Mouse (Mus musculus): Measurements from ENCODE around the gene Dppa2. TPM values are rescaled to one million over a fixed set of nuclear protein-coding genes. Genes with fewer than 3 reads are reported as not detected.
"Not testable (repeated sequence)": the region's sequence is repeated elsewhere in the genome, so short reads cannot be mapped to it uniquely, and the experiment has no call there.

Gene Dppa2
- polyA plus RNA-seq, 1 experiment from 2014 or later, result not detected

DNA sequence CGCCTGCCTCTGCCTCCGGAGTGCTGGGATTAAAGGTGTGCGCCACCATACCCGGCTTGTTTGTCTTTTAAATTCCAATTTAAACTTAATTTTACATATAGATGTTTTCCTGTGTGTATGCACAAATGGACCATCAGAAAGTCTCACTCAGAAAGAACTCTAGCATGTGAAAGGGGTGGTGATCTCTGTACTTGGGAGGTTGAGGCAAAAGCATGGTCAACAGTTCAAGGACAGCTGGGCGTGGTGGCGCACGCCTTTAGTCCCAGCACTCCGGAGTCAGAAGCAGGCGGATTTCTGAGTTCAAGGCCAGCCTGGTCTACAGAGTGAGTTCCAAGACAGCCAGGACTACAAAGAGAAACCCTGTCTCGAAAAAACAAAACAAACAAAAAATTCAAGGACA is 5.2 kb downstream of the Dppa2 start:
- H3K27me3 ChIP-seq (ENCODE audit: low read depth, poor library complexity, severe bottlenecking); DNase-seq (ENCODE audit: low spot score); H3K4me3 ChIP-seq; H3K27ac ChIP-seq (replicated peaks); H3K36me3 ChIP-seq; H3K9me3 ChIP-seq (replicated peaks); H3K4me1 ChIP-seq: not testable (repeated sequence)
- WGBS, result 94% methylated on average over 10 of the region's 10 CpGs

DNA sequence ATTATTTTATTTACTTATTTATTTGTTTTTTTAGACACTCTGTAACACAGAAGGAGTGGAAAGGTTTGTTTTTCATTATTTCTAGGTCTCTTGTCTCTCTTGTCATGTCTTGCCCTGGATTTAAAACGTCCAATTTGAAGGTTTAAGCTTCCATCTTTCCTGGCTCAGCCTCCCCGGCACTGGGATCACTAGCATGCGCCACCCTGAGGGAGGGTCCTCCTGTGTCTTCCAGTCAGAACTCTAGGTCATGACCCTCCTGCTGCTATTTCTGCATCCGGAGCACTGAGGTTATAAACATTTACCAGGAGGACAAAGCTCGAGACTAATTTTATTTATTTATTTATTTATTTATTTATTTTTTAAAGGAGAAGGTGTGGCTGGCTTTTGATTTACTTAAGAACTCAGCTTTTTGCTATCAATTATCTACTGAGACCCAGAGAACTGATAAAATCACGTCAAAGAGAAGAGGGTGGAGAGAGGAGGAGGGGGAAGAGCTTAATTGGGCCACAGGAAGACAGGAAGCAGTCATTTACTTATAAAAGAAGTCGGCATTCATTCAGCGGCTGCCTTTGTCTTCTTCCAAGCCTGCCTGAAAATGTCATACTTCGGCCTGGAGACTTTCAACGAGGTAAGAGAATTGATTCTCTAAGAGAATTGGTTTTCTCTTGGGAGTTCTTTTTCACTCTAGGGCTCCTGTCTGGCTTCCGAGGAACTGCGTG is 6.4 kb downstream of the Dppa2 start:
- Histone ChIP-seq H3K4me1 (no peaks in the 10 kb centered on the region), H3K4me3 (no peak overlapping the region), H3K9me3 (replicated peaks) (0 out of 2 replicates have a peak, but pooled peaks cover 2% of the 10 kb centered on the region), H3K27me3 (ENCODE audit: low read depth, poor library complexity, severe bottlenecking) (no peaks in the 10 kb centered on the region), H3K27ac (replicated peaks) (no peak overlapping the region), H3K36me3 (no peaks in the 10 kb centered on the region)
- DNase-seq (ENCODE audit: low spot score), result no peak
- WGBS, result 86% methylated on average over 12 of the region's 12 CpGs

DNA sequence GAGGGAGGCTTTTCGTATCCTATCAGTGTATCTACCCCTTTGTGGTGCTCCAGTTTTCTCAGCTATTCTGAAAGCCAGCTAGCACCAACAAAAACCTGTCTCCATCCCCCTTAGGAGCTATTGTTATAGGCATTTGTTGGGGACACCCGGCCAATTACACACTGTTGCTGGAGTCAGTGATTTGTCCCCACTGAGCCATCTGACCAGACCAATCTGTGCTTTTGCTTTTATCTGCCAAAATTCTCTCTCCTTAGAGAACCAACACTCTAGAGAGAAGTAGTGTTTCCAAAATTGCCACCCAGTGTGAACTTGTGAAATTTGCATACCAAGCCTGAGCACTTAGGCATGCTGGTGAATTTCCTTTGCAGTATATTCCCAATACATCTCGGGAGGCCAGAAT is 11.6 kb downstream of the Dppa2 start:
- DNase-seq (ENCODE audit: low spot score), result no peak
- H3K4me3 ChIP-seq, result no peak overlapping the region
- H3K4me1 ChIP-seq, result no peaks in the 10 kb centered on the region
- H3K27me3 ChIP-seq (ENCODE audit: low read depth, poor library complexity, severe bottlenecking), result no peaks in the 10 kb centered on the region
- 0 out of 2 replicates have a peak, but pooled peaks cover 2% of the 10 kb centered on the region for H3K9me3 ChIP-seq (replicated peaks)
- H3K36me3 ChIP-seq, result no peaks in the 10 kb centered on the region
- no peak overlapping the region for H3K27ac ChIP-seq (replicated peaks)
- WGBS, result 94% methylated on average over 3 of the region's 3 CpGs

DNA sequence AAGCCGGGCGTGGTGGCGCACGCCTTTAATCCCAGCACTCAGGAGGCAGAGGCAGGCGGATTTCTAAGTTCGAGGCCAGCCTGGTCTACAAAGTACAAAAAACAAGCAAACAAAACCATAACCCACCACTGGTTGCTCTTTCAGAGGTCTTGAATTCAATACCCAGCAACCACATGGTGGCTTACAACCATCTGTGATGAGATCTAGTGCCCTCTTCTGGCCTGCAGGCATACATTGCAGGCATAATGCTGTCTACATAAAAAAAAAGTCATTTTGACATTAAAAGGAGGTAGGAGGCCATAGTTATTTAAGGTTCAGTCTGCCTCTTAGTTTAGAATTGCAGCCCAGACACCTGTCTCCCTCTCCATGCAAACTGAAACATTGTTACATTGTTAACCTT is 17.1 kb downstream of the Dppa2 start:
- Histone ChIP-seq H3K9me3 (replicated peaks) (no peaks in the 10 kb centered on the region), H3K4me1 (no peaks in the 10 kb centered on the region), H3K27me3 (ENCODE audit: low read depth, poor library complexity, severe bottlenecking) (no peaks in the 10 kb centered on the region), H3K36me3 (no peaks in the 10 kb centered on the region), H3K4me3 (no peak overlapping the region), H3K27ac (replicated peaks) (no peak overlapping the region)
- DNase-seq (ENCODE audit: low spot score), result no peak
- 95% methylated on average over 6 of the region's 6 CpGs for WGBS

DNA sequence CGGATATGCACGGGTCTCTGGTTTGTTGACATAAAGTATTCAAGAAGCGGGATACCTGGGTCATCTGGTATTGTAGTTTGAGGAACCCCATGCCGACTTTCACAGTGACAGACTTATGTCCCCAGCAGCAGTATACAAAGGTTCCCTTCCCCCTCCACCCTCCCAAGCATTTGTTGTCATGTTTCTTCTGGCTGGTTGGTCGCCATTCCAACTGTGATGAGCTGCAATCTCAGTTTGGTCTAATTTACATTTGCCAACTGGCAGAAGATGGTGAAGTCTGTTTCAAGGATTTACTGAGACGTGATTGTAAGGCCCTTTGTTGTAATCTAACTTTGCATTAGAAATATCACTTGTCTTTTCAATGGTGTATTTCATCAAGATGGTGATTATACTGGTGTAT is 19.4 kb downstream of the Dppa2 start:
- Histone ChIP-seq H3K9me3 (replicated peaks) (no peaks in the 10 kb centered on the region), H3K36me3 (no peaks in the 10 kb centered on the region), H3K27ac (replicated peaks) (no peak overlapping the region), H3K4me3 (no peak overlapping the region), H3K4me1 (no peaks in the 10 kb centered on the region), H3K27me3 (ENCODE audit: low read depth, poor library complexity, severe bottlenecking) (no peaks in the 10 kb centered on the region)
- no peak for DNase-seq (ENCODE audit: low spot score)
- 83% methylated on average over 6 of the region's 6 CpGs for WGBS

DNA sequence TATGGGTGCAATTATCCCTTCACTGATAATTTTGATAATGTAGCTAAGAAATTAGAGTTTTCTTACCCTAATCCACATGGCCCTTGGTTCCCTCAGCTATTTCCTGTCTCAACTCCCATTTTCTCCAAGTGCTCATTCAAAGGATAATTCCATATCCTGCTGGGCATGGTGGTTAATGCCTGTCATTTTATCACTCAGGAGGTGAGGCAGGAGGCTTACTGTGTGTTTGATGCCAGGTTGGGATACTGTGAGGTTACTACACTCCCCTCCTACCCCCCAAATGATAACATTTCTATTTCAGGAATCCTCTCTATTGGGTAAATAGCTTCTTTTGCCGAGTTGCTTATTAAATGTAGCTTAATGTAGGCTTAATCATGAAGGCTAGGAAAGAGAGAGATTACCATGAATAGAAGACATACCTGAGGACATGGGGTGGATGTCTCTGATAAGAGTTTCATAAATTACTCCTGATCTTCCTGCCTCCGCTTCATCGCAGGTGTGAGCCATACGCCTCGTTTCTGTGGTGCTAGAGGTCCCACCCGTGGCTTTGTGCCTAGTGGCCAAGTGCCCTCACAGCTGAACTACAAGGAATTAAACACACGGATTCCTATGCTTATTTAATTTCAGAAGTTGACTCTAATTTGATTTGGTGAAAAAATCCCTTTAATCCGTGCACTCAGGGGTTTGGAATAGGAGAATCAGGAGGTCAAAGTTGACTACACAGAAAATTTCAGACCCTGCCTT is 20.1 kb downstream of the Dppa2 start:
- no peaks in the 10 kb centered on the region for H3K27me3 ChIP-seq (ENCODE audit: low read depth, poor library complexity, severe bottlenecking)
- 88% methylated on average over 8 of the region's 8 CpGs for WGBS
- no peaks in the 10 kb centered on the region for H3K4me1 ChIP-seq
- H3K36me3 ChIP-seq, result no peaks in the 10 kb centered on the region
- no peak for DNase-seq (ENCODE audit: low spot score)
- no peak overlapping the region for H3K27ac ChIP-seq (replicated peaks)
- no peak overlapping the region for H3K4me3 ChIP-seq
- H3K9me3 ChIP-seq (replicated peaks), result no peaks in the 10 kb centered on the region

DNA sequence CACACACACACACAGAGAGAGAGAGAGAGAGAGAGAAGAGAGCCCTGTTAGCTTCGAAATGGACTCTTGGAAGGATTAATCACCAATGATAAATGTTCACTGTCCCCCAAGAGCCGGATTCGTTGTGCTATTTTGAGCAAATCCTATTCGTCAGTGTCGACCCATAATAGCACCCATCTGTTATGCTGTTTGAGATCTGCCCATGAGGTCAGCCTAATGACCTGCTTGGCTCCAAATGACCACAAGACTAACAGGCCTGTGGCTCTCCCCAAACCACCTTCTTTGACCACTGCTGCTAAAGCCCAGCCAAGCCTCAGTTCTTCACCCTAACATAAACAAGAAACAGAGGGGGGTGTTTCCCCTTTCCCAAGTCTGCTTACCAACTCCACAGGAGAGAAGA is 23.2 kb downstream of the Dppa2 start:
- no peak overlapping the region for H3K27ac ChIP-seq (replicated peaks)
- H3K4me3 ChIP-seq, result no peak overlapping the region
- H3K27me3 ChIP-seq (ENCODE audit: low read depth, poor library complexity, severe bottlenecking), result no peaks in the 10 kb centered on the region
- no peaks in the 10 kb centered on the region for H3K36me3 ChIP-seq
- no peaks in the 10 kb centered on the region for H3K4me1 ChIP-seq
- 78% methylated on average over 5 of the region's 5 CpGs for whole genome bisulfite sequencing
- no peak for DNase-seq (ENCODE audit: low spot score)
- H3K9me3 ChIP-seq (replicated peaks), result no peaks in the 10 kb centered on the region

DNA sequence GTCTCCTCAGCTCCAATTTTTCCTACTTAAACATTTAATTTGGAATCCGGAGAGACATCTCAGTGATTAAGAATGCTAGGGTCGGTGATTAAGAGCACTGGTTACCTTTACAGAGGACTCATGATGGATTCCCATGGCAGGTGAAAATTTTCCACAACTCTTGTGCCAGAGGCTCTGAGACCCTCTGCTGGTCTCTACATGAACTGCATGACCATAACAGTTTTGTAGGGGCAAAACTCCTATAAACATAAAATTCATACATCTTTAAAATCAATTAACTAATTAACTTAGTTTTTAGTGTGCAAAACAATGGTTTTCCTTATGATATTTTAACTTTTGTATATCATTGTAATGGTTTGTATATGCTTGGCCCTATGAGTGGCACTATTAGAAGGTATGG is 24.7 kb downstream of the Dppa2 start:
- Histone ChIP-seq H3K4me3 (no peak overlapping the region), H3K27ac (replicated peaks) (no peak overlapping the region), H3K27me3 (ENCODE audit: low read depth, poor library complexity, severe bottlenecking) (no peaks in the 10 kb centered on the region), H3K9me3 (replicated peaks) (no peaks in the 10 kb centered on the region), H3K4me1 (no peaks in the 10 kb centered on the region), H3K36me3 (no peaks in the 10 kb centered on the region)
- WGBS, result 93% methylated on average over 2 of the region's 2 CpGs
- no peak for DNase-seq (ENCODE audit: low spot score)

DNA sequence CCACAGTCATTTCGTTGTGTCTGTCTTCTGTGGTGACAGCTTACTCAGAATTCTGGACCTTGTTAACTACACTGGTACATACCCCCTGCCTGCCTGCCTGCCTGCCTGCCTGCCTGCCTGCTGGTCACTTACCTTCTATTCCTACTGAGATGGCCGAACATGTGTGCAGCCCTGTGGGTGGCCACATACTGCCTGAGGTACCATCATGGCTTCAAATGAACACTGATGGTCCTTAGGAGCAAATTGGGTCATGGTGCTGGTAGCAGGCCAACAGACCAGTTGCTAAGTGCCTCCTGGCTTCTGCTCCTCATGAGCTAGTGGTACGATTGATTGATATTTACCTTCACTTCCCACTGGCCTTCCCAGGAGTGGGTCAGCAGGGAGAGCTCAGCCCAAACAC is 28.1 kb downstream of the Dppa2 start:
- Histone ChIP-seq H3K36me3 (no peaks in the 10 kb centered on the region), H3K4me1 (no peaks in the 10 kb centered on the region), H3K27ac (replicated peaks) (no peak overlapping the region), H3K27me3 (ENCODE audit: low read depth, poor library complexity, severe bottlenecking) (no peaks in the 10 kb centered on the region), H3K4me3 (no peak overlapping the region), H3K9me3 (replicated peaks) (no peaks in the 10 kb centered on the region)
- no peak for DNase-seq (ENCODE audit: low spot score)
- WGBS, result 86% methylated on average over 3 of the region's 3 CpGs

DNA sequence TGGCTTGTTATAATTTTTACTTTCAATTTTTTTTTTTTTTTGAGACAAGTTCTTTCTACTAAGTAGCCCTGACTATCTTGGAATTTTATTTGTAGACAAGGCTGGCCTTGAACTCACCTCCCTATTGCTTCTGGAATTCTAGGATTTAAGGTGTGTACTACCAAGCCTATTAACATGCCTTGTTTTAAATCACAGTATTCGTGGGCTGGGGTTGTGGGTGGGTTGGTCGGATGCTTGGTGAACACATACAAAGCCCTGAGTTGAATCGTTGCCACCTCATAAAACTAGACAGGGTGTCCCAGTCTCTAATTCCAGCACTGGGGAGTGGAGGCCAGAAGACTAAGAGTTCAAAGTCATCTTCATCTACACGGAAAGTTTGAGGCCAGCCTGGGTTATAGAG is 31.6 kb downstream of the Dppa2 start:
- Histone ChIP-seq H3K36me3 (no peaks in the 10 kb centered on the region), H3K27ac (replicated peaks) (no peak overlapping the region), H3K27me3 (ENCODE audit: low read depth, poor library complexity, severe bottlenecking) (no peaks in the 10 kb centered on the region), H3K9me3 (replicated peaks) (no peaks in the 10 kb centered on the region), H3K4me1 (no peaks in the 10 kb centered on the region), H3K4me3 (no peak overlapping the region)
- WGBS, result 83% methylated on average over 4 of the region's 4 CpGs
- no peak for DNase-seq (ENCODE audit: low spot score)

DNA sequence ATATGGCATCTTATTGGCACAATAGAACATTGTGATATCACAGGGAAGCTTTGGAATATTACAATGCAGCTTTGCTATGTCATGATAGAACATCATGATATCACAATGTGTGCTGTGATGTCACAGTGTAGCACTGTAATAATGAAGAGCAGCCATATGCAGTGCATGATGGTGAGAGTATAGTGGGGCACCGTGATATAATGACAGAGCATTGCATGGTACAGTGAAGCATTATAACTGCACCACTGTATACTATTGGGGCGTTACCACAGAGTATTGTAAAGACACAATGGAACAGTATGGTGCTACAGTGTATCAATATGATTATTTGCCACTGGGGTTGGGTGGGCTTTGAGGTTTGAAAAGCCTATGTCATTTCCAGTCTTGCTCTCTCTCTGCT is 40.5 kb downstream of the Dppa2 start:
- H3K27me3 ChIP-seq (ENCODE audit: low read depth, poor library complexity, severe bottlenecking), result no peaks in the 10 kb centered on the region
- H3K9me3 ChIP-seq (replicated peaks), result no peaks in the 10 kb centered on the region
- H3K27ac ChIP-seq (replicated peaks), result no peak overlapping the region
- no peaks in the 10 kb centered on the region for H3K4me1 ChIP-seq
- no peaks in the 10 kb centered on the region for H3K36me3 ChIP-seq
- DNase-seq (ENCODE audit: low spot score), result no peak
- 86% methylated on average over 2 of the region's 2 CpGs for WGBS
- no peak overlapping the region for H3K4me3 ChIP-seq

DNA sequence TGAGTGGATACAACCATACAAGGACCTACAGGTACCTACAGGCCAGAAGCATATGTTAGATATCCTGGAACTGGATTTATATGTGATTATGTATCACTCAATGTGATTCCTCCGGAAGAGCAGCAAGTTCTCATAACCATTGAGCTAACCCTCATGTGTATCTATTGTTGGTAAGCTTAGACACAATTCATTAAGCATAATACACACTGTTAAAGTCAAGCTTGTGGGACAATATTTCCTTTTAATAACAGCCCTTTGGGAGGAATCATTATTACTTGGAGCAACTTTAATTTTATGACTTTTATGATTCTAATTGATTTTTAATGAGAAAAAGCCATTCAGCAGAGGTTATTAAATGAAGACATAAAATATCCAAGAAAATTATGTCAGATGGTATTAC is 43.5 kb downstream of the Dppa2 start:
- no peak overlapping the region for H3K27ac ChIP-seq (replicated peaks)
- no peaks in the 10 kb centered on the region for H3K9me3 ChIP-seq (replicated peaks)
- no peaks in the 10 kb centered on the region for H3K4me1 ChIP-seq
- no peak overlapping the region for H3K4me3 ChIP-seq
- no peaks in the 10 kb centered on the region for H3K36me3 ChIP-seq
- no peak for DNase-seq (ENCODE audit: low spot score)
- 92% methylated on average over 1 of the region's 1 CpGs for WGBS
- H3K27me3 ChIP-seq (ENCODE audit: low read depth, poor library complexity, severe bottlenecking), result no peaks in the 10 kb centered on the region

DNA sequence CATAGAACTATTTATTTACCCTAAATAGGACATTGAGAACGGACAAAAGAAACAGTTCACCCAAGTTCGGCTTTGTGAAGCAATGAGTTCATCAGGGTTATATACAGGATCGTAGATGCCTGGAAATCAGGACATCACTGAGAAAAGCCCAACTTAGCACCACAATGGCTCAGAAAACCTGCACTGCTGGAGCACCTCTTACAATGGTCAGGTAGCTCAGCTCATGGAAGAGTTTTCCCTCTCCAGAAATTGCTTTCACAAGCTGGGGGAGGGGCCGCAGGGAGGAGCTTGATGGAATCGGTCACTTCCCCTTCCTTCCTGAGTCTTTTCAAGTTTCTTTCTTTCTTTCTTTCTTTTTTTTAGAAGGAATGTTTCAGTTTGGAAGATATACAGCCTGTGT is 52.0 kb downstream of the Dppa2 start:
- Histone ChIP-seq H3K36me3 (no peaks in the 10 kb centered on the region), H3K4me1 (no peaks in the 10 kb centered on the region), H3K27ac (replicated peaks) (no peak overlapping the region), H3K27me3 (ENCODE audit: low read depth, poor library complexity, severe bottlenecking) (no peaks in the 10 kb centered on the region), H3K4me3 (no peak overlapping the region), H3K9me3 (replicated peaks) (no peaks in the 10 kb centered on the region)
- WGBS, result 89% methylated on average over 5 of the region's 5 CpGs
- no peak for DNase-seq (ENCODE audit: low spot score)

Measured in midbrain, embryonic 10.5 days (tissue).